Mouse (Mus musculus): ENCODE measurements around the gene Atxn1. TPM values are rescaled to one million over a fixed set of nuclear protein-coding genes. Genes with fewer than 3 reads are reported as not detected.

The Atxn1 gene
- polyA plus RNA-seq, 1 experiment: 16.7 TPM

DNA sequence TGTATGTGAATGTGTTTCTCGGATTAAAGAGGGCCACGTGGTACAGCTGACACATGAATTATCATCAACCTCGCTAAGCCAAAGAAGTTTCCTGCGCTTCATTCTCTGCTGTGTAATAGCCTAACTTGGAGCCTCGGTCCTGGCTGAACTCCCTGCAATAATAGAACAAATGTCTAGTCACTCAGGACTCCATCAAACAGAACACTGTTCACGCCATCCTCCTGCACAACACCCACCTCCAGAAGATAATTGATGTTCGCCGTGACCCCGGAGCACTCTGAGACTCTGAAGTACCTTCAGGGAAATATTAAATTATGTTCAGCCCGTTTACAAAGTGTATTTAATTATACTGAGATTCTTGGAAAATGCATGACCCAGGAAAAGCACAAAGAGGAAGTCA, 70.0 kb downstream of the Atxn1 start:
- 72% methylated on average over 10 of the region's 10 CpGs for WGBS
- DNase-seq: no peak
- TF ChIP-seq CTCF (IDR thresholded peaks at IDR 0.05; ENCODE audit: insufficient read depth, low read length) (no peak), POLR2A (IDR thresholded peaks at IDR 0.05; ENCODE audit: borderline replicate concordance, extremely low read depth, low read depth, low read length) (no peak)
- Histone ChIP-seq H3K4me1 (ENCODE audit: control insufficient read depth, insufficient read depth, low read length) (no peaks in the 10 kb centered on the region), H3K4me3 (replicated peaks; ENCODE audit: extremely low read depth, low read depth, low read length) (no peak overlapping the region)

GRCm38 (mm10) chr13:45894234-45894633, 70.6 kb downstream of the Atxn1 start:
- Histone ChIP-seq H3K4me3 (replicated peaks; ENCODE audit: extremely low read depth, low read depth, low read length) (no peak overlapping the region), H3K4me1 (ENCODE audit: control insufficient read depth, insufficient read depth, low read length) (peaks cover 4% of the 10 kb centered on the region)
- DNase-seq: no peak
- no peak for TF ChIP-seq POLR2A (IDR thresholded peaks at IDR 0.05; ENCODE audit: borderline replicate concordance, extremely low read depth, low read depth, low read length)
- WGBS: 76% methylated on average over 6 of the region's 6 CpGs

DNA sequence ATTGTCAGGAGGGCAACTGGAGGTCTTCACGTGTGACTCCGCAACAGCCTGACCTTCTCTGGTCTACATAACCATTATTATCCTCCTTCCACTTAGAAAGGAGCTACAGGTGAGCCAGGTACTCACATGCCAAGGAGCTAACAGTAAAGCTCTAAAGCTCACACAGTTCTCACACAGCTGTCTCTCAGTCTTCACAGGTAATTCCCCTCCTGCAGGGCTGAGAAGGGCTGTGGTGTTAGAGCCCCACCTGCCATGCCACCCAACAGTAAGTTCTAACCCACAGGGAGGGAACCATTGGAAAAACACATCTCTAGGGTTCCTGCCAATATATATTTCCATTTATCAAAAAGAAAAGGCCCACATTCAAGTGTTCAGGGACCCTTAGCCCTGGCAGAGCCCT, 73.7 kb downstream of the Atxn1 start:
- no peak for TF ChIP-seq CTCF (IDR thresholded peaks at IDR 0.05; ENCODE audit: insufficient read depth, low read length)
- TF ChIP-seq POLR2A (IDR thresholded peaks at IDR 0.05; ENCODE audit: borderline replicate concordance, extremely low read depth, low read depth, low read length): no peak
- DNase-seq: no peak
- whole genome bisulfite sequencing: 93% methylated on average over 2 of the region's 2 CpGs
- no peak overlapping the region for H3K4me3 ChIP-seq (replicated peaks; ENCODE audit: extremely low read depth, low read depth, low read length)
- peaks cover 4% of the 10 kb centered on the region for H3K4me1 ChIP-seq (ENCODE audit: control insufficient read depth, insufficient read depth, low read length)

GRCm38 (mm10) chr13:45888953-45889749, 75.7 kb downstream of the Atxn1 start:
- Histone ChIP-seq H3K4me3 (replicated peaks; ENCODE audit: extremely low read depth, low read depth, low read length) (no peak overlapping the region), H3K4me1 (ENCODE audit: control insufficient read depth, insufficient read depth, low read length) (peaks cover 4% of the 10 kb centered on the region)
- TF ChIP-seq POLR2A (IDR thresholded peaks at IDR 0.05; ENCODE audit: borderline replicate concordance, extremely low read depth, low read depth, low read length): no peak
- no peak for TF ChIP-seq CTCF (IDR thresholded peaks at IDR 0.05; ENCODE audit: insufficient read depth, low read length)
- 41% methylated on average over 9 of the region's 9 CpGs for WGBS
- no peak for DNase-seq

GRCm38 (mm10) chr13:45884878-45885277, 79.9 kb downstream of the Atxn1 start:
- DNase-seq: no peak
- TF ChIP-seq POLR2A (IDR thresholded peaks at IDR 0.05; ENCODE audit: borderline replicate concordance, extremely low read depth, low read depth, low read length): no peak
- no peak for TF ChIP-seq CTCF (IDR thresholded peaks at IDR 0.05; ENCODE audit: insufficient read depth, low read length)
- Histone ChIP-seq H3K4me3 (replicated peaks; ENCODE audit: extremely low read depth, low read depth, low read length) (no peak overlapping the region), H3K4me1 (ENCODE audit: control insufficient read depth, insufficient read depth, low read length) (peaks cover 4% of the 10 kb centered on the region)
- 84% methylated on average over 7 of the region's 7 CpGs for WGBS

DNA sequence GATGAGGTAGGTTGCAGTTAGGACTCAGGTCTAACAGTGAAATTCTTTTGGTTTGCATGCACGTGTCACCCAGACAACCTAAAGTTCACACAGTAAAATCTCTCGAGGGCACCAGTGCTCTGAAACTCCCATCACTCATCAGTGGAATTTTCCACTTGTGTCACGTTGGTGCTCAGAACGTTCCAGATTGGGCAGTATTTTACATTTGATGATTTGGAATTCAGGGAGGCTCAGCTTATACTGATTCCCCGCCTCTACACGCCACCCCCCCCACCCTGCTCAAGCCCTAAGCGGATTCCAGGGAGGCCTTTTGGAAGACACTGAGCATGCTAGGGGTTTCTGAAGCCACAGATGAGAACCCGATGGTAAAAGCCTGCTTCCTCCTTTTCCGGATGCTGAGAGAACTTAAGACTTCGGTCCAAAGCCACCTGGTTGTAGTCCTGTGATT, 81.0 kb downstream of the Atxn1 start:
- no peak for TF ChIP-seq POLR2A (IDR thresholded peaks at IDR 0.05; ENCODE audit: borderline replicate concordance, extremely low read depth, low read depth, low read length)
- 59% methylated on average over 10 of the region's 10 CpGs for WGBS
- Histone ChIP-seq H3K4me3 (replicated peaks; ENCODE audit: extremely low read depth, low read depth, low read length) (no peak overlapping the region), H3K4me1 (ENCODE audit: control insufficient read depth, insufficient read depth, low read length) (no peaks in the 10 kb centered on the region; the same call in 1 of the 2 replicates)
- no peak for DNase-seq

GRCm38 (mm10) chr13:45882976-45883440, 81.8 kb downstream of the Atxn1 start:
- DNase-seq: no peak
- H3K4me1 ChIP-seq (ENCODE audit: control insufficient read depth, insufficient read depth, low read length): no peaks in the 10 kb centered on the region; the same call in 1 of the 2 replicates
- TF ChIP-seq CTCF (IDR thresholded peaks at IDR 0.05; ENCODE audit: insufficient read depth, low read length): no peak
- TF ChIP-seq POLR2A (IDR thresholded peaks at IDR 0.05; ENCODE audit: borderline replicate concordance, extremely low read depth, low read depth, low read length): no peak
- no peak overlapping the region for H3K4me3 ChIP-seq (replicated peaks; ENCODE audit: extremely low read depth, low read depth, low read length)
- WGBS: 46% methylated on average over 3 of the region's 3 CpGs

- Histone ChIP-seq H3K4me3 (replicated peaks; ENCODE audit: extremely low read depth, low read depth, low read length) (no peak overlapping the region), H3K4me1 (ENCODE audit: control insufficient read depth, insufficient read depth, low read length) (no peaks in the 10 kb centered on the region; the same call in 1 of the 2 replicates)
- TF ChIP-seq CTCF (IDR thresholded peaks at IDR 0.05; ENCODE audit: insufficient read depth, low read length) (no peak), POLR2A (IDR thresholded peaks at IDR 0.05; ENCODE audit: borderline replicate concordance, extremely low read depth, low read depth, low read length) (no peak)
- 90% methylated on average over 5 of the region's 5 CpGs for WGBS
- no peak for DNase-seq
Measured at GRCm38 (mm10) chr13:45880543-45880845, 84.3 kb downstream of the Atxn1 start.

DNA sequence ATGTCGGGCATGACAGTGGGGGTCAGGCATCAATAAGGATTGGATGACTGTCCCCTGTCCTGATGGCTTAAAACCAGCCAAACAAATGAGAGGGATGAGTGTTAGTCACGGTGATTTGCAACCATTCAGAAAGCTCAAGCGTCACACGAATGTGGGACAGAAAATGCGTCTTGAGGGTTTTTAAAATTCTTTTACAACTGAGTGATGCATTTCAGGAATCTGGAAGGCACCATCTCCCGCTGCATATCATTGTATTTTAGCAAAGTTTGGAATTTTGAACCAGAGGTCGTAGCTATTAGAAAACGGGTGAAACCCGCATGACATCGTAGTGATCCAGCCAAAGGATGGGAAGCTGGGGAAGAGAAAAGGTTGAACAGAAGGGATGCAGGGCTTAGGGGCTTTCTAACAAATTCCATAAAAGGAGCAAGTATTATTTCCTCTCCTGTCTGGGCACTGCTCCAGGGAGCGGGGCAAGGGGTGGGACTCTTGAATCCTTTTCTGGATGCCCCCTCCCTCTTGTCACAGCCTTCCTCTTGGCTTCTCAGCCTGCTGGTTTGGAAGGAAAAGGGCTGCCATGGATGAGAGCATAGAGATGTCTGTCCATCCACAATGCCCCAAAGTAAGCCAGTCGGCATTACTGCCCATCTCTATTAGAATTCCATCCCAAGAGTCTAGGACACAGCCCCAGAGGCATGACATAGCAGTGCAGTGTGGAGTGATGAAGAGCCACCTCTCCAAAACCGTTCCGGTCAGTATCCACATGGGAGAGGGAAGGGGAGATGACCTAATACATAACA, 84.9 kb downstream of the Atxn1 start:
- 85% methylated on average over 14 of the region's 14 CpGs for WGBS
- Histone ChIP-seq H3K4me1 (ENCODE audit: control insufficient read depth, insufficient read depth, low read length) (no peaks in the 10 kb centered on the region; the same call in 1 of the 2 replicates), H3K4me3 (replicated peaks; ENCODE audit: extremely low read depth, low read depth, low read length) (no peak overlapping the region)
- no peak for TF ChIP-seq POLR2A (IDR thresholded peaks at IDR 0.05; ENCODE audit: borderline replicate concordance, extremely low read depth, low read depth, low read length)
- no peak for TF ChIP-seq CTCF (IDR thresholded peaks at IDR 0.05; ENCODE audit: insufficient read depth, low read length)
- no peak for DNase-seq

Measured in lung, adult 2 months (tissue).